In genomic region chr2:55469141-55469540, GRCm38 (mm10) we compare ENCODE assay signal across 35 mouse cellular contexts. TPM values are rescaled to one million over a fixed set of nuclear protein-coding genes. Genes with fewer than 3 reads are reported as not detected.
DNase-seq lines count a peak whose midpoint lies in the region; ATAC-seq and TF ChIP-seq lines count a peak whose summit lies in the region.
"Had no signal": no experiment of that assay in that cellular context is flagged by ENCODE, and none has a peak within 500 bp of the region (broad histone marks: within the 10 kb centered on the region; RNA-seq: fewer than 3 reads in every experiment).

No protein-coding gene starts in this region.

- ATAC-seq in forebrain, embryonic 16.5 days, result peak; percentile 64
- no peak for ATAC-seq in forebrain, embryonic 12.5 days (ENCODE audit: low FRiP score)
- peak; percentile 48; the same call in 1 of the 2 replicates for ATAC-seq in midbrain, embryonic 15.5 days (replicated peaks)
- no peak for ATAC-seq in midbrain, embryonic 16.5 days
- ATAC-seq: activated CD4-positive, CD25-positive, alpha-beta regulatory T cell, adult 4 months had no signal

- H3K9me3 ChIP-seq in forebrain, embryonic 16.5 days (ENCODE audit: control insufficient read depth, low read length), result no peaks in the 10 kb centered on the region; the same call in 1 of the 2 replicates
- H3K9me3 ChIP-seq in forebrain, embryonic 12.5 days, result no peaks in the 10 kb centered on the region
- no peaks in the 10 kb centered on the region for H3K9me3 ChIP-seq in midbrain, embryonic 15.5 days
- no peaks in the 10 kb centered on the region for H3K9me3 ChIP-seq in midbrain, embryonic 16.5 days (replicated peaks; ENCODE audit: control insufficient read depth, low read length, poor library complexity, severe bottlenecking)
- H3K9me3 ChIP-seq: embryonic facial prominence, embryonic 13.5 days; hindbrain, embryonic 12.5 days; kidney, embryonic 15.5 days; limb, embryonic 13.5 days; neural tube, embryonic 13.5 days had no signal

- H3K36me3 ChIP-seq in forebrain, embryonic 16.5 days (ENCODE audit: control insufficient read depth, insufficient read depth), result no peaks in the 10 kb centered on the region
- no peaks in the 10 kb centered on the region for H3K36me3 ChIP-seq in forebrain, embryonic 12.5 days (replicated peaks)
- no peaks in the 10 kb centered on the region for H3K36me3 ChIP-seq in midbrain, embryonic 15.5 days (replicated peaks)
- H3K36me3 ChIP-seq in midbrain, embryonic 16.5 days (ENCODE audit: control insufficient read depth, insufficient read depth, low read length), result no peaks in the 10 kb centered on the region
- H3K36me3 ChIP-seq: embryonic facial prominence, embryonic 13.5 days; hindbrain, embryonic 12.5 days; kidney, embryonic 15.5 days; limb, embryonic 13.5 days; neural tube, embryonic 13.5 days had no signal

- DNase-seq in layer of hippocampus, adult 2 months (ENCODE audit: low spot score in 2 of 2), result peak in 1 of 2 experiments; percentile 37
- DNase-seq in layer of hippocampus, postnatal 25 days (ENCODE audit: extremely low spot score in 1 of 2, low spot score in 1 of 2), result no peak
- peak; percentile 36 for DNase-seq in retina, postnatal 1 day
- DNase-seq in cerebellum, postnatal 14 days, result no peak
- DNase-seq: adrenal gland, adult 2 months; adrenal gland, postnatal 36 days; B cell, adult 2 months; cerebellum, adult 8-10 months; cerebellum, postnatal 36 days; embryo, embryonic 11 days; gastrocnemius, adult 2 months; gastrocnemius, postnatal 36 days; heart, adult 18-20 months; heart, postnatal 36 days; kidney, adult 18-20 months; kidney, postnatal 25 days; lung, postnatal 4 days; right cerebral cortex, postnatal 14 days had no signal

- no peak overlapping the region for H3K27ac ChIP-seq in forebrain, embryonic 16.5 days (ENCODE audit: low read length)
- no peak overlapping the region for H3K27ac ChIP-seq in forebrain, embryonic 12.5 days
- peak overlapping the region; percentile 19 for H3K27ac ChIP-seq in layer of hippocampus, adult 2 months
- H3K27ac ChIP-seq in midbrain, embryonic 15.5 days, result no peak overlapping the region
- H3K27ac ChIP-seq in midbrain, embryonic 16.5 days (ENCODE audit: low read length), result no peak overlapping the region
- H3K27ac ChIP-seq: embryonic facial prominence, embryonic 13.5 days; gastrocnemius, adult 2 months; hindbrain, embryonic 12.5 days; kidney, embryonic 15.5 days; left cerebral cortex, adult 2 months; limb, embryonic 13.5 days; neural tube, embryonic 13.5 days had no signal

- H3K4me1 ChIP-seq in forebrain, embryonic 16.5 days (replicated peaks; ENCODE audit: control insufficient read depth, insufficient read depth, low read length), result no peaks in the 10 kb centered on the region
- H3K4me1 ChIP-seq in forebrain, embryonic 12.5 days, result no peaks in the 10 kb centered on the region
- H3K4me1 ChIP-seq in midbrain, embryonic 15.5 days, result no peaks in the 10 kb centered on the region
- H3K4me1 ChIP-seq in midbrain, embryonic 16.5 days (ENCODE audit: control insufficient read depth, insufficient read depth, low read length), result no peaks in the 10 kb centered on the region
- H3K4me1 ChIP-seq: embryonic facial prominence, embryonic 13.5 days; hindbrain, embryonic 12.5 days; kidney, embryonic 15.5 days; limb, embryonic 13.5 days; megakaryocyte, embryonic 14.5 days; neural tube, embryonic 13.5 days had no signal

- no peak overlapping the region for H3K4me2 ChIP-seq in forebrain, embryonic 16.5 days (ENCODE audit: low read length)
- H3K4me2 ChIP-seq in forebrain, embryonic 12.5 days, result no peak overlapping the region
- no peak overlapping the region for H3K4me2 ChIP-seq in midbrain, embryonic 15.5 days
- H3K4me2 ChIP-seq in midbrain, embryonic 16.5 days (ENCODE audit: low read length), result no peak overlapping the region
- H3K4me2 ChIP-seq: embryonic facial prominence, embryonic 13.5 days; heart, embryonic 11.5 days; hindbrain, embryonic 12.5 days; kidney, embryonic 15.5 days; limb, embryonic 13.5 days; liver, embryonic 11.5 days; neural tube, embryonic 13.5 days had no signal

- no peaks in the 10 kb centered on the region for H3K27me3 ChIP-seq in forebrain, embryonic 16.5 days (replicated peaks; ENCODE audit: control insufficient read depth, insufficient read depth, low read length)
- H3K27me3 ChIP-seq in forebrain, embryonic 12.5 days, result no peaks in the 10 kb centered on the region
- no peaks in the 10 kb centered on the region for H3K27me3 ChIP-seq in midbrain, embryonic 15.5 days (replicated peaks)
- H3K27me3 ChIP-seq in midbrain, embryonic 16.5 days (ENCODE audit: control insufficient read depth, insufficient read depth, low read depth, low read length), result no peaks in the 10 kb centered on the region
- H3K27me3 ChIP-seq: embryonic facial prominence, embryonic 13.5 days; hindbrain, embryonic 12.5 days; kidney, embryonic 15.5 days; limb, embryonic 13.5 days; megakaryocyte, embryonic 14.5 days; neural tube, embryonic 13.5 days had no signal

- TF ChIP-seq CTCF in layer of hippocampus, adult 2 months (conservative IDR thresholded peaks at IDR 0.05), result no peak

- no peak overlapping the region for H3K4me3 ChIP-seq in forebrain, embryonic 16.5 days (replicated peaks; ENCODE audit: low read length)
- H3K4me3 ChIP-seq in forebrain, embryonic 12.5 days (replicated peaks), result no peak overlapping the region
- H3K4me3 ChIP-seq in layer of hippocampus, adult 2 months, result no peak overlapping the region
- H3K4me3 ChIP-seq in midbrain, embryonic 15.5 days, result no peak overlapping the region
- no peak overlapping the region for H3K4me3 ChIP-seq in midbrain, embryonic 16.5 days (ENCODE audit: low read depth, low read length)
- H3K4me3 ChIP-seq: embryonic facial prominence, embryonic 13.5 days; erythroblast, embryonic 14.5 days; gastrocnemius, adult 2 months; hindbrain, embryonic 12.5 days; kidney, embryonic 15.5 days; left cerebral cortex, adult 2 months; limb, embryonic 13.5 days; megakaryocyte, embryonic 14.5 days; neural tube, embryonic 13.5 days had no signal

- 6% methylated on average over 2 of the region's 2 CpGs for WGBS in forebrain, embryonic 16.5 days
- 19% methylated on average over 2 of the region's 2 CpGs for WGBS in forebrain, embryonic 12.5 days
- WGBS in midbrain, embryonic 15.5 days, result 41% methylated on average over 2 of the region's 2 CpGs
- 33% methylated on average over 2 of the region's 2 CpGs for WGBS in midbrain, embryonic 16.5 days

- H3K9ac ChIP-seq in forebrain, embryonic 16.5 days (replicated peaks; ENCODE audit: low read depth, low read length), result no peak overlapping the region
- no peak overlapping the region for H3K9ac ChIP-seq in forebrain, embryonic 12.5 days
- H3K9ac ChIP-seq in midbrain, embryonic 15.5 days, result no peak overlapping the region
- H3K9ac ChIP-seq in midbrain, embryonic 16.5 days (ENCODE audit: low read depth, low read length), result no peak overlapping the region
- H3K9ac ChIP-seq: embryonic facial prominence, embryonic 13.5 days; hindbrain, embryonic 12.5 days; kidney, embryonic 15.5 days; limb, embryonic 13.5 days; neural tube, embryonic 13.5 days had no signal

RNA-seq across cellular contexts. Expression of gene Kcnj3, which starts 33.4 kb away (rescaled TPM):
- 6.9 and 7.5 TPM in 2 replicates for polyA plus RNA-seq in forebrain, embryonic 16.5 days (2015; fragmentation: Nextera tagmentation; extraction: Ambion mirVana)
- polyA plus RNA-seq in forebrain, embryonic 12.5 days (2016; fragmentation: Nextera tagmentation; extraction: Ambion mirVana), result 0.91 and 1.1 TPM in 2 replicates
- 100 to 1,000 TPM; 112 to 124 TPM for total RNA-seq in layer of hippocampus, adult 2 months (2021)
- total RNA-seq in layer of hippocampus, postnatal 25 days (2021), result 100 to 1,000 TPM in 1 of 2 experiments, 10 to 100 TPM in 1; 97.3 to 116 TPM
- polyA plus RNA-seq in midbrain, embryonic 15.5 days (2015; fragmentation: Nextera tagmentation; extraction: Ambion mirVana), result 4.7 and 5.2 TPM in 2 replicates
- 5.7 and 5.8 TPM in 2 replicates for polyA plus RNA-seq in midbrain, embryonic 16.5 days (2015; fragmentation: Nextera tagmentation; extraction: Ambion mirVana)
- polyA plus RNA-seq: activated CD4-positive, CD25-positive, alpha-beta regulatory T cell, adult 4 months; liver, embryonic 16.5 days; testis, adult 2 months had no signal

Comparison
In these comparisons a context has a peak if more than half of its experiments do, and no peak if none do; other contexts are left out.
1. ATAC-seq: peak in forebrain, embryonic 16.5 days (single experiment) and midbrain, embryonic 15.5 days (single experiment); none in forebrain, embryonic 12.5 days (single experiment) and midbrain, embryonic 16.5 days (single experiment).